Mouse (Mus musculus) c-Kit-positive CD71-positive TER-119-positive erythroid progenitor cells, embryonic 14.5 days (primary cell): ENCODE data around the gene Grn.

Experiments
- DNase-seq: peaks from one replicate; pipeline ENCODE4 v3.0.0-alpha.2; 2013; ENCODE audit warnings: low spot score

The Grn gene

DNA sequence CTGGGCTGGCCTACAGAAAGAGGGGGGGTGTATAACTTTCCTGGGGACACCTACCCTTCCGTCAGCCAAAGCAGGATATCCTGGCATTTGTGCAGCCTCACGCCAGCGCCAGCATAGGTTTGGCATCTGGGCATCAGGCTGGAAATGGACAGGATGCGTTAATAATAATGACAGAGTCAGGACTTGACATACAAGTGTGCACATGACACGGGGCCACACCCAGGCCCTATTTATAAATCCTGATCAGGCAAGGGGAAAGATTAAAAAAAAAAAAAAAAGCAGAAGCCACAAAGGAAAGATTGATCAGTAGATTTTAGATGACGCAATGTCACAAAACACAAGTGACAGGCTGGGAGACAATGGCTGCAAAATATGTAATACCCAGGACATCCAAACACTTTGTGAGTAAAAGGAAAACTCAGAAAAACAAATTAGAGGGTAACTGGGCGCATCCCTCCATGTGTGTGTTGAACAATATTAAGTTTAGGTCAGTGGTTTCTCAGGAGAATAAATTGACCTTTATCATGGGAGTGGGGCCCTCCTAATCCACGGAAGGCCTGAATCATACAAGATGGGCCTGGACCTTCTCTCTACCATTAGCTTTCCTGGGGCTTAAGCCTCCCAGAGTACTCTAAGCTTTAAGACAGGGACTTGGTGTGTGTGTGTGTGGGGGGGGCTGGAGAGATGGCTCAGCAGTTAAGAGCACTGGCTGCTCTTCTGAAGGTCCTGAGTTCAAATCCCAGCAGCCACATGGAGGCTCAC is 4.4 kb upstream of the Grn start:
- no peak for DNase-seq

DNA sequence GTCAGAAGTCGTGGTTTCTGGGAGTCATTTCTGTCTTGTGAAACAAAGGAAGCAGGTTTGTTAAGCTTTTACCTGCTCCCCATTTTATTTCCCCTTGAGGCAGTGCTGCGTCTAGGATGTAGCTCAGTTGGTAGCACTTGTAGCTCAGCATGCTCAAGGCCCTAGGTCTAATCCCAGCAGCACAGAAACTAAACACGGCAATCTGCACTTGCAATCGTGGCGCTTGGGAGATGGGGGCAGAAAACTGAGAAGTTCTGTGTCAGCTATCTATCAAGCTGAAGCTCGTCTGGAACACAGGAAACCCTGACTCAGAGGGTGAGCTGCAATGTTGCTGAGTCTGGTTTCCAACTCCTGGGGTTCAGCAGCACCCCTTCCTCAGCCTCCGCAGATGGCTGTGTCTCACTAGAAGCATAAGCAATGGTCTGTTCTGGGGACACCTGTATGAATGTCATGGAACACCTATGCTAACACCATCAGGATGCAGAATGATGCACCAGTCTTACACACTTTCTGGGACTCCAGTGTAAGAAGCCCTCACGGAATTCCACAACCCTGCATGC is 1.1 kb upstream of the Grn start:
- no peak for DNase-seq

DNA sequence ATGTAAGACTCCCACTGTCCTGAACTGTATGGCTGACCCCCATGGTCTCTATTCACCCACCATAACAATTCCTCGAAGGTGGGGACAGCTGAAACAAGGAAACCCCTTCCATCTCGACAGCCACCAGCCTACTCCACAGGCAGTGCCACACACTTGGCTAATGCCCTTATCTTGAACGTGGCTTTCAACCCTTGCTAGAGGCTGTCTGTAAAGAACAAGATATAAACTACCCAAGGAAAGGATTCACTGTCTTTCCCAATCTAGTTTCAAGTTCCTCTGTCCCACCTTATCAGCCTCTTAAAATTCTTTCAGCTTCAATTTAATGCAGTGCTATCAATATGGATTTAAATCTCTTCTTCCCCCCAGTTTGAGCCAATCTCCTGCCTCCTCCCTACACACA is 564 bp upstream of the Grn start:
- DNase-seq: no peak

DNA sequence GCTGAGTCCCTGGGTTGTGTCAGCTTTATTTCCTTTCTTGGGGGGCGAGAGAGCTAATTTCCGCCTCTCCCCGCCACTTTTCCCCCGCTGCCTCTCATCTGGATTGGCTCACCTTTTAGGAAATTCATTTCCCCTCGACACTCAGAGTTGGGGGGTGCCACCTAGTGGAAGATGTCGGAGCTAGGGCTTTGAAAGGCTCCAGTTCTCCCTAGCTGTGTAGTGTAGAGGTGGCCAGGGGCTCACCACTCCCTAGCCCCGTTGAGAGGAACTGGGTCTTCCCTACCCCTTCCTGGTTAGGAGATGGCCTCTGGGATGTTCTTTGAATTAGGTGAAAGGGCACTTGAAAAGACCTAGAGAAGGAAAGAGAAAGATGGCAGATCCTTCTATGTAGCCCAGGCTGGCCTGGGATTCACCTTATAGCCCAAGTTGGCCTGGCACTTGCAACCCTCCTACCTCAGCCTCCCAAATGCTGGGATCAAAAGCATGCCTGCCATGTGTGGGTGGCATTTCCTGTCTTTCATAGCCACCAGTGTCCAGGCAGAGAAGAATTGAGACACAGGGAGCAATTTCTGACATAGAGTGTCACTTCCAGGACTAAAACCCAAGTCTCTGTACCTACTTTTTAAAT is 1.0 kb downstream of the Grn start:
- peak; percentile 79 for DNase-seq

DNA sequence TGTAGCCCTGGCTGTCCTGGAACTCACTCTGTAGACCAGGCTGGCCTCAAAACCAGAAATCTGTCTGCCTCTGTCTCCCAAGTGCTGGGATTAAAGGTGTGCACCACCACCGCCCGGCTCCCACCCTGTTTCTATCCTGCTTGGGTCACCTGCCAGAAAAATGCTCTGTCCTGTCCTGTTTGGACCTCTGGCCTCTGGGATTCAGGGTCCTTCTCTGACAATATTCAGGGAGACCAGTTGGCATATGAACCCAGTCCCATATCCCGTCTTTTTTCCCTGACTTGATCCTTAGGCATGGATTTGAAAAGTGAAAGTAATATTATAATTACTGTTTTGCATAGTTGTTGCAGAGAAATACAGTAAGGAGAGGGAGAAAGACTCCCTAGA is 1.6 kb downstream of the Grn start:
- no peak for DNase-seq

- DNase-seq: no peak
Measured at GRCm38 (mm10) chr11:102432115-102432843, 2.2 kb downstream of the Grn start.

GRCm38 (mm10) chr11:102432896-102433295 is 2.8 kb downstream of the Grn start:
- no peak for DNase-seq

DNA sequence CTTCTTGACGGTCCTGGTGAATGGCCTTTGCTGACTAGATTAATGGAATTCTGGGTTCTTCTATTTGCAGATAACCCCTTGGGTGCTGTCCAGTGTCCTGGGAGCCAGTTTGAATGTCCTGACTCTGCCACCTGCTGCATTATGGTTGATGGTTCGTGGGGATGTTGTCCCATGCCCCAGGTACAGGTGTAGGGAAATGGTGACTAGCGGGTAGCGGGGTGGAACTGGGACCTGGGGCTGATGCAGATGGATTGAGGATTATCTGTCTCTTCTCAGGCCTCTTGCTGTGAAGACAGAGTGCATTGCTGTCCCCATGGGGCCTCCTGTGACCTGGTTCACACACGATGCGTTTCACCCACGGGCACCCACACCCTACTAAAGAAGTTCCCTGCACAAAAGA is 3.8 kb downstream of the Grn start:
- no peak for DNase-seq

GRCm38 (mm10) chr11:102434406-102434805 is 4.3 kb downstream of the Grn start:
- DNase-seq: peak; percentile 88

GRCm38 (mm10) chr11:102434816-102435705 is 4.9 kb downstream of the Grn start:
- no peak for DNase-seq

GRCm38 (mm10) chr11:102435754-102436470 is 5.8 kb downstream of the Grn start:
- no peak for DNase-seq

- no peak for DNase-seq
Measured at GRCm38 (mm10) chr11:102436471-102436790, 6.3 kb downstream of the Grn start.

DNA sequence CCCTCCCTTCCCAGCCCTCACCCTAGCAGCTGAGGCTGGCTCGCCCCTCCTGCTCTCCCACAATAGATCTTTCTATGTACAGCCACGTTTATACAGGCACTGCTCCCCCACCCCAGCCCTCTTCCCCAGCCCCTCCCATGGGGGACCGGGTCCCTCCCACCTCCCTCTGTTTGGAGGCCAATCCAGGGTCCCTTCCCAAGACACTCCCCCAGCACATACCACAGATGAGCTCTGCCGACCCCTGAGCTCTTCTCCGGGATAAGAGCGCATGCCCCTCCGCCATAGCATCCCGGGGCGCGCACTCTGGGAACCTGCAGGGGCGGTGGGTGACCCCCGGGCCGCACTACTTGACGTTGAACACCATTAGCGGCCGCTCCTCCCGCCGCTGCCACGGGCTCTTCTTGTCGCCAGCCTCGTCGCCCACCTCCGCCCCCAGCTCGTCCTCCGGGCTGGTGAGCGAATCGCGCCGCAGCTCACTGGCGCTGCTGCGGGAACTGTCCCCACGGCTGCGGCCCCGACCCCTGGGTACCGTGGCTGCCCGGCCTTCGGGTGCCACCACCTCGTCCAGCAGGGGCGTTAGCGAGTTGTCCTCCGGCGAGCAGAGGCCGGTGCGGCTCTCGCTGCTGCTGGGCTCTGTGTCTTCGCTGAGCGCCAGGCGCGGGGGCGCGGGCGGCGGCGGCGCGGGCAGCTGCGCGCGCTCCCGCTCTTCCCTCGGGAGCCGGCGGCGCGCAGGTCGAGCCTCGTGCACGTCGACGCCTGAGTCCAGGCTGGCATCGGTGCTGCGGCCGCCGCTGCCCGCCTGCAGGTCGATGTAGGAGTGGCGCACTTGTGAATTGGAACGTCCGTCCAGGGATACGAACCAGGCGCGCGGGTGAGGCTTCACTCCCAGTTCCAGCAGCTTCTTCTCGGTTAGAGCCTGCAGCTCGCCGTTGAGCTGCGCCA is 7.3 kb downstream of the Grn start:
- no peak for DNase-seq

DNA sequence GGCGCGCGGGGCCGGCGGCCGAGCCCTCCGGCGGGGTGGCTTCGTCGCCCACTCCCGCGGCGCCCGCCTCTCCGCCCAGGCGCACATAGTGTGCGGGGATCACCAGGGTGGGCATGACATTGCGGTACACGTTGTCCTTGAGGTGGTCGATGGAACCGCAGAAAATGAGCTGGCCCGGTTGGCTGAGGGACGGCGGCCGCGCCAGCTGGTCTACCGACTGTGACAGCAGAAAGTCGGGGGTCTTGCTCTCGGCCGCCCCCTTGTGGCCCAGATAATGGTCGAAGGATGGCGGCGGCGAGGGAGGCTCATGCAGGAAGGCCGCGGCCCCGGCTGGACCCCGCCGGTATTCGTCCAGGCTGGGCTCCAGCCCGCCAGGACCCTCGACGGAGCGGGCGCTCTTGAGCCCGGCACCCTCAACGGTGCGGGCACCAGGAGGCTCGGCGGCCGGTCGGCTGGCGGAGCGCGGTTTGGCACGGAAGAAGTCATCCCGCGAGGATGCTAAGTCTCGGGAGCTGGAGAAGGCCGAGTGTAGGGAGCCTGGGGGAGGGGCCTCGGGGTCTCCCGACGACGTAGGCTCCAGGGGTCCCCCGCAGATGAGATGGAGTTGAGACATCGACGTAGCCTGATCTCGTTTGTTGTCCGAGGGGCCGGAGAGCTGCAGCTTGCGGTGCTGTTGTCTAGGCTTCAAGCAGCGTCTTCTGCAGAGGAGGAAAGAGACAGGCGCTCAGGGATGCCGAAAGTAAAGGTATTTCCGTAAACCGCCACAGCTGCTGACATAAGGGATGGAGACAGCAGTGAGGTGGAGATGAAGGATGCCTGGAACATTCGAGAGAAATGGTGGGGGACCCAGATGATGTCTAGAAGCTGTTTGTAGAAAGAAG is 8.3 kb downstream of the Grn start:
- DNase-seq: peak; percentile 53

GRCm38 (mm10) chr11:102439093-102440082 is 9.3 kb downstream of the Grn start:
- DNase-seq: no peak

- no peak for DNase-seq
Measured at GRCm38 (mm10) chr11:102440255-102440654, 10.1 kb downstream of the Grn start.

- no peak for DNase-seq
Measured at GRCm38 (mm10) chr11:102441434-102441833, 11.3 kb downstream of the Grn start.

- DNase-seq: no peak
Measured at GRCm38 (mm10) chr11:102442089-102442488, 12.0 kb downstream of the Grn start.
